Mouse (Mus musculus) hematopoietic stem cell, adult 5-6 weeks (primary cell): ENCODE measurements around the gene Tbl3. TPM values are rescaled to one million over a fixed set of nuclear protein-coding genes. Genes with fewer than 3 reads are reported as not detected.

Experiments
- total RNA-seq: library from RNA; stranded (forward); fragments of 172-1452, 232-1000 nt; gene quantifications from 2 replicates; pipeline ENCODE4 v1.2.3, GENCODE M21; 2017

Tbl3 gene
- total RNA-seq, 1 experiment from 2014 or later = 29.7 TPM

Other genes starting within 250 kb of the Tbl3 start
- gene E4f1, start 237.3 kb downstream of the Tbl3 start, total RNA-seq = 12.1 and 22.6 TPM in 2 replicates
- 12.9 and 13.3 TPM in 2 replicates for gene Pgp, start 237.3 kb downstream of the Tbl3 start, total RNA-seq
- gene Bricd5, start 233.8 kb downstream of the Tbl3 start, total RNA-seq = 1.2 TPM in 1 of 2 replicates, not detected in the other
- gene Mlst8, start 228.6 kb downstream of the Tbl3 start, total RNA-seq = 9.2 and 31.8 TPM in 2 replicates
- gene Caskin1, start 219.1 kb downstream of the Tbl3 start, total RNA-seq = not detected in 2 replicates
- 72.9 and 85.6 TPM in 2 replicates for gene Traf7, start 179.7 kb downstream of the Tbl3 start, total RNA-seq
- gene Rab26, start 173.4 kb downstream of the Tbl3 start, total RNA-seq = 1.4 TPM in 1 of 2 replicates, not detected in the other
- 13.3 and 17.9 TPM in 2 replicates for gene Pkd1, start 157.8 kb downstream of the Tbl3 start, total RNA-seq
- gene Tsc2, start 75.0 kb downstream of the Tbl3 start, total RNA-seq = 25.1 and 59.3 TPM in 2 replicates
- gene Nthl1, start 75.0 kb downstream of the Tbl3 start, total RNA-seq = 11.1 and 14.5 TPM in 2 replicates
- gene Slc9a3r2, start 57.3 kb downstream of the Tbl3 start, total RNA-seq = 2.2 and 4.7 TPM in 2 replicates
- not detected in 2 replicates for gene Npw, start 49.2 kb downstream of the Tbl3 start, total RNA-seq
- gene Zfp598, start 38.0 kb downstream of the Tbl3 start, total RNA-seq = 19.7 and 22.8 TPM in 2 replicates
- gene Syngr3, start 17.7 kb downstream of the Tbl3 start, total RNA-seq = 0.25 TPM in 1 of 2 replicates, not detected in the other
- gene Gfer, start 11.5 kb downstream of the Tbl3 start, total RNA-seq = 29.3 and 45.5 TPM in 2 replicates
- gene Noxo1, start 11.4 kb downstream of the Tbl3 start, total RNA-seq = 1.2 and 2.8 TPM in 2 replicates
- gene Rnf151, start 10.4 kb upstream of the Tbl3 start, total RNA-seq = not detected in 2 replicates
- 1,140 and 1,689 TPM in 2 replicates for gene Rps2, start 10.5 kb upstream of the Tbl3 start, total RNA-seq
- 164 and 207 TPM in 2 replicates for gene Ndufb10, start 16.8 kb upstream of the Tbl3 start, total RNA-seq
- gene Rpl3l, start 20.2 kb upstream of the Tbl3 start, total RNA-seq = not detected in 2 replicates
- 33.6 and 69.4 TPM in 2 replicates for gene Msrb1, start 29.0 kb upstream of the Tbl3 start, total RNA-seq
- not detected in 2 replicates for gene Hs3st6, start 45.3 kb upstream of the Tbl3 start, total RNA-seq
- gene Meiob, start 96.6 kb upstream of the Tbl3 start, total RNA-seq = 0.44 TPM in 1 of 2 replicates, not detected in the other
- 24.5 and 24.6 TPM in 2 replicates for gene Hagh, start 132.5 kb upstream of the Tbl3 start, total RNA-seq
- gene Fahd1, start 142.7 kb upstream of the Tbl3 start, total RNA-seq = 15.0 and 19.6 TPM in 2 replicates
- gene Igfals, start 158.3 kb upstream of the Tbl3 start, total RNA-seq = not detected in 2 replicates
- gene Nubp2, start 178.7 kb upstream of the Tbl3 start, total RNA-seq = 27.9 and 33.1 TPM in 2 replicates
- 6.0 and 12.9 TPM in 2 replicates for gene Spsb3, start 179.0 kb upstream of the Tbl3 start, total RNA-seq
- 13.7 and 27.3 TPM in 2 replicates for gene Eme2, start 187.4 kb upstream of the Tbl3 start, total RNA-seq
- gene Mrps34, start 187.5 kb upstream of the Tbl3 start, total RNA-seq = 23.1 and 25.8 TPM in 2 replicates
- gene Nme3, start 188.8 kb upstream of the Tbl3 start, total RNA-seq = 22.5 and 44.1 TPM in 2 replicates
- gene Mapk8ip3, start 229.3 kb upstream of the Tbl3 start, total RNA-seq = 32.8 and 48.7 TPM in 2 replicates